Mouse (Mus musculus) hematopoietic stem cell, adult 5-6 weeks (primary cell): Measurements from ENCODE around the gene Kcnip1. TPM values are rescaled to one million over a fixed set of nuclear protein-coding genes. Genes with fewer than 3 reads are reported as not detected.
A peak's percentile ranks its signal among the peaks of the same experiment; 100 is the strongest.

Experiments
- ATAC-seq, 2 experiments: fragments of 125-278 bp in 1 of 2; replicated peaks in 1 of 2; 2 replicates each; pipeline ENCODE4 v1.8.0; 2016 to 2017; ENCODE audit warnings: inconsistent platforms in 2 of 2, mild to moderate bottlenecking in 2 of 2, moderate number of reproducible peaks in 2 of 2, low read depth in 1 of 2, moderate TSS enrichment in 1 of 2; ENCODE audit not compliant: low FRiP score in 2 of 2, poor library complexity in 2 of 2, severe bottlenecking in 2 of 2, insufficient read depth in 1 of 2, low TSS enrichment in 1 of 2
- total RNA-seq: library from RNA; stranded (forward); fragments of 172-1452, 232-1000 nt; gene quantifications from 2 replicates; pipeline ENCODE4 v1.2.3, GENCODE M21; 2017

The Kcnip1 gene
- total RNA-seq, 1 experiment from 2014 or later = not detected

DNA sequence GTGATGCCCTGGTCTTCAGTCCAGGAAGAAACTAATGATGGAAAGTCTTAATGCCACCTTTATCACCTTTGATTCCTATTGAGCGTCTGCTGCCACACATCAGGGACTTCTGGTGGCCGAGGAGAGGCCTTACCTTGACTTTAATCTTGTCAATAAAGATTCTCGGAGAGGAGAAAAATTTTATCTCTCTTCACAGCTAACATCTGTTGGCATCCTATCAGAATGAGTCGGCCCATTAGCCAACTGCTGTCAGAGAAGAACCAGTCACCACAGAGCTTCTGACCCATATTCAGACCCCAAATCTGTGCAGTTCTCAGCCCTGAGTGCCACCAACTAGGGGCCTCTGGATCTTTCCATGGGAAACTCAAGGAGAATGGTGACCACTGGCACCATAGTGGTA is 107.0 kb downstream of the Kcnip1 start:
- no peak for ATAC-seq

DNA sequence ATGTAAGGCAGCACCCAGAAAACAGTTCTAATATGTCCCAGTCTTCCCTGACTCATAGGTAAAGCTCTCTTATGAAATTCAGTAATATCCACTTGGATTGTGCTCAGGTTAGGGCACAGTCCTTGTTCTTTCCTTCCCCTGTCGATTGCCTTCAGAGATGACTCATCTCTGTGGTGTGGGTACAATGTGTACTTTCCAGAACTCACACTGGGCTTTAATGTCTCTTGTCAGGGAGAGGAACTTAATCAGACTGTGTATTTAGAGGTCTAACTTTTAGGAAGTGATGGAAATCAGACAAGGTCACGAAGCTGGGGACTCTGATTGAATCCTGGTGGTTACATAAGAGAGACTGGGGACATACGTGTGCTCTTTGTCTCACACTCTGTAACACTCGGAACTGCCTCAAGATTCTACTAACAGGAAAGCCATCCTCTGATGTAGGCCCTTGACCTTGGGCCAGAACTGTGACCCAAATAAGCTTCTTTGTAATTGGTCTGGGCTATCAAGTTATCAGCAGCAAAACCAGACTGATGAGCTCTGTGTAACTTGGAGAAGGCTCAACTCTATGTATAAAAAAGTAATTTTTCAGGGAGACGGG is 110.1 kb downstream of the Kcnip1 start:
- ATAC-seq = no peak

DNA sequence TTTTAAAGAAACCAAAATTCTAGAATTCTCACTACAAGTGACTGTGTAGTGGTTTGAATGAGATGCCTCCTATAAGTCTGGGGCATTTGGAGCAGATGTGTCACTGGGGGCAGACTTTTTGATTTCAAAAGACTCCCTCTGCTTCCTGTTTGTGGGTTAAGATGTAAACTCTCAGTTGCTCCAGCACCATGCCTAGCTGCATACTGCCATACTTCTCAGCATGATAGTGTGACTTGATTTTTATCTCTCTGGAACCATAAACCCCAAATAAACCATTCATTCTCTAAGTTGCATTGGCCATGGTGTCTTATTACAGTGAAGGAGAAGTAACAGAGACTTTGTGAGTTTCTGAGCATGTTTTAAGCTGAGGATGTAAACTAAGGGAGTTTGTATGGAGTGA is 118.0 kb downstream of the Kcnip1 start:
- no peak for ATAC-seq

DNA sequence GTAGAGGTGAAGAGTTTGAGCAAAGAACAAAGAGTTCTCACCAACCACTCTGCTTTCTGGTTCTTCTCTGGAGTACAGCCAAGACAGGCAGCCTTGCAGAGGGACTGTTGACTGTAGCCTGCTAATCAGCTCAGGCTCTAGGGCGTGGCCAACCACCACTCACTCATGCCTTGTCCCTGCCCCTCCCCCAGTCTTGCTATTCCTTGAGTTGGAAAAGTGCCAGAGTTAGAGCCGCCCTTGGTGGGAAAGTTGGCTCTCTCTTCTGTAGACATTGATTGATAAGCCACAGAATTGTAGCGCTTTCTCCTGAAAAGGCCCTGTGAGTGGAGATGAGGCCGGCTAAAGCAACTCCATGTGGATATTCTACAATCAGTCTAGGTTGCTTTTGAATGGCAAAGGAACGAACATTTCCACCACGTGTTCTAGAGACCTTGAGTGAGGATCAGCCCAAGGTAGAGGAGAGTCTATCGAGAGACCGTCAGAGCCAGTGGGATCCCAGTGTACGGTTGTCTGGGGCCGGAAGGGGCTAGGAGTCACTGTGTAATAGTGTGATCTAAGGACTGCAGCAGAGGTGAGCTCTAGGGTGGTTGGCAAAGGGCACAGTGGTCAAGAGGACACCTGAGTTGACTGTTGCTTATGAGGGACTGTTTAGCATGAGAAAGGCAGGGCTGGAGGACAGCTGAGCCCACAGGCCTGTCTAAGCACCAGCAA is 119.7 kb downstream of the Kcnip1 start:
- ATAC-seq = no peak

DNA sequence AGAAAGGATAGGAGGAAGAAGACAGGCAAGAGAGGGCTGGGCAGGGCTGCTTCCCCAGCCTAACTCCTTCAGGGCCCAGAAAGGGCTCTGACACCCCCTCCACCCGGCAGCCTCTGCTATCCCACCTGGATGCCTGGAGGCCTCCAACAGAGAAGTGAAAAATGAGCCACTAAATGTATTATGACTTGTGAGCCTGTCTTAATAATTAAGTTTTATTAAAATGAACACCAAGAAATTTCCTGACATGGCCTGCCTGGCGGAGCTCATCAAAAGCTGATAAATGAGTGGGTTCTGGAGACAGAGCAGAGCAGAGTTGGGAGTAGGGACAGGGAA is 120.3 kb downstream of the Kcnip1 start:
- no peak for ATAC-seq

DNA sequence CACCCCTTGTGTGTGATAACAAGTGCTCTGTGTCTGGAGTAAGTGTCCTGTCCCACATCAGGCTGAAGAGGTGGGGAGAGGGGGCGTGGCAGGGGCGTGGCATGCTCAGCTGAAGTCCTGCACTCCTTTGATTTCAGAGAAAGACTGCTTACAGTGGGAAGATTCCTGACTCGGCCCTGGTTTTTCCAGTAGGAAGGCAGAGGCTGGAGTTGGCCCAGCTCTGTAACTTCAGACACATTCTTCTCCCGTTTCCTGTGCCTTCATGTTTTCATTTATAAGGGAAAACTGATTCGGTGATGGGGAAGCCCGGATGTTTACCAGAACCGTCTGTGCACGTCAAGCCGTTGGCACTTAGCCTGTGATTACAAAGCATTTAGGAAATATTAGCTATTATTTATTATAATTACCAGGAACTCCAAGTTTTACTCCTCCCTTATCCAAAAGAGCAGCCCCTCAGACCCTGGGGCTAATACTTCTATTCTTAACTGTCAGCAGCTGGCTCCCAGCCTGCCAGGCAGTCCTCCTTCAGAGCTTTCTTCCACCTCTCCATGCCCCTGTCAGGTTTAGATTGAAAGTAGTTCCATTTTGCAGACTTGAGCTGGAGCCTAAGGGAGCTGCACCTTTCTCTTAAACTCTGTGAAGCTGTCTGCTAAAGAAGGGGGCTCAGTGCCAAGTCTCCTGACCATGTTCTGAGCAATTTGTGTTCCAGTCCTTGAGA is 120.8 kb downstream of the Kcnip1 start:
- ATAC-seq = no peak

DNA sequence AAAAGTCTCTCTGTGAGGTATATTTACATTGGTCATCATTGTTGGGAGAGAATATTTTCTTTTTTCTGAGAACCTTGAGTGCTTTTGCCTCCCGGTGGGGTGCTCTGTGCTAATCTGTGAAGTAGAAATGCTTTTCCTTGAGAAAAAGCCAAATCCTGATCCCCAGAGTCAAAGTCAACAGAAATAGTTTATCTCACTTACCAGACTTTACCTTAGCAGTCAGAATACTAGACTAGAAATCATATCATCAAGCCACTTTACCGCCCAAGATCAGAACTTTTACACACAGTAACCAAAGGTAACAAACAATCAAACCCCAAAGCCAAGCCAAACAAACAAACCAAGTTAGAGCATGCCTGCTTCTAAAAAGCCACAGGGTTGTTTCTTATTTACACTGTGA is 122.7 kb downstream of the Kcnip1 start:
- ATAC-seq = no peak

DNA sequence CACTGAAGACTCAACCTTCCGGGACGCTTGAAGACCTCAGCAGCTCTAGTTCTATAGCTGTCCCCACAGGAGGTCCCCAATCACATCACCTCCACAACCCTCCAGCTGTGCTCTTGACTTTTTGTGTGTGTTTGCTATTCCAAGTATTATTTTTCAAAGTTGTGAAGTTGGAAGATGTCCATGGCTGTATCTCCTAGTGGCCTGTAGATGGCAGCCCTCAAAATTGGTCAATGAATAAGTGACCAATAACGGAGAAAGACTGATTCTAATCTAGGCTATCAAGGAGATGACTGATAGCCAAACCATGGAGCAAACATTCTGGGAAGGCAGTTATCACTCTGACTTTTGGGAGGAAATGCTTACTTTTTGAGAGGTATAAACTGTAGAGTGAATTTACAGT is 123.4 kb downstream of the Kcnip1 start:
- no peak for ATAC-seq

DNA sequence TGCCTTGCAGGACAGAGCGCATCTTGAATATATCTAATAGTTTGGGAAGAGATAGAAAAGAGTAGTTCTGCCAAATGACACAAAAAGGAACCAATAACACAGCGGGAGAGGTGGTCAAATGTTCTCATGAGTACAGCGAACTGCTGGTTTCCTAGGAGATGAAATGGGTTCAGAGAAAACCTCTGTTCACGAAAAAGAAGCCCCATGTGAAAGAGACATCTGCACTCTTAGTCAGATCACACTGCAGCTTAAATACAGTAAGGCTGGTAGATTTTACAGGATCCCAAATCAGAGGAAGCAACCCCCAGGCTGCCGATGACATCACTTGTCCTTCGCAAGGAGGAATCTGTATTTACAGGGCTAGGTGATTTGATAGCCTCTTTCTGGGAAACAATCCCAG is 126.2 kb downstream of the Kcnip1 start:
- no peak for ATAC-seq

DNA sequence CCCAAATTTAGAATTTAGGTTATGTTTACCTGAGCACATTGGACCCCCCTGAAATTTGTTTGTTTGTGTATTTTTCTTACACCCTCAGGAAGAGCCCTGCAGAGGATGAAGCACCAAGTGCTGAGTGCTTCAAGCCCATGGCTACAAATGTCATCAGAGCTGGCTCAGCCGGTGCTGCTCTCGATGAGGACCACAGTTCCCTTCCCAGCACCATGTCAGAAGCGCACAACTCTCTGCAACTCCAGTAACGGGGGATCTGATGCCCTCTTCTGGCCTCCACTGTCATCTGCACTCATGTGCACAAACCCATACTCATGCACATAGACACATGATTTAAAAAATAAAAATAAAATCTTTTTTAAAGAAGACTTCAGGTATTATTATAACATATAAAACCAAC is 128.7 kb downstream of the Kcnip1 start:
- ATAC-seq = no peak

DNA sequence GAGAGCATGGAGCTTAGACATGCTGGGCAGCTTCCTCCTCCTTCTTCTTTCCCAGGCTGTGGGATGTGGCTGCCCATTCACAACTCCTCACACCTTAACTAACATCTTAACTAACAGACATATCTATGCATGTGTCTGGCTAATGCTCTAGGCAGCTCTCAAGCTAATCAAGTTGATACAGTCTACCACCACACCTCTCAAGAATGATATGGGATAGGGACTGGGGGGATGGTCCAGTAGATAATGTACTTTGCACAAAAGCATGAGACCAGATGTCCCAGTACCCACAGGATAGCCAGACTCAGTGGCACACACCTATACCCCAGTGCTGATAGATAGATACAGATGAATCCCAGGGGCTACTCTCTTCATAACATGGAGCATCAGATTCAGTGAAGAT is 131.1 kb downstream of the Kcnip1 start:
- no peak for ATAC-seq

DNA sequence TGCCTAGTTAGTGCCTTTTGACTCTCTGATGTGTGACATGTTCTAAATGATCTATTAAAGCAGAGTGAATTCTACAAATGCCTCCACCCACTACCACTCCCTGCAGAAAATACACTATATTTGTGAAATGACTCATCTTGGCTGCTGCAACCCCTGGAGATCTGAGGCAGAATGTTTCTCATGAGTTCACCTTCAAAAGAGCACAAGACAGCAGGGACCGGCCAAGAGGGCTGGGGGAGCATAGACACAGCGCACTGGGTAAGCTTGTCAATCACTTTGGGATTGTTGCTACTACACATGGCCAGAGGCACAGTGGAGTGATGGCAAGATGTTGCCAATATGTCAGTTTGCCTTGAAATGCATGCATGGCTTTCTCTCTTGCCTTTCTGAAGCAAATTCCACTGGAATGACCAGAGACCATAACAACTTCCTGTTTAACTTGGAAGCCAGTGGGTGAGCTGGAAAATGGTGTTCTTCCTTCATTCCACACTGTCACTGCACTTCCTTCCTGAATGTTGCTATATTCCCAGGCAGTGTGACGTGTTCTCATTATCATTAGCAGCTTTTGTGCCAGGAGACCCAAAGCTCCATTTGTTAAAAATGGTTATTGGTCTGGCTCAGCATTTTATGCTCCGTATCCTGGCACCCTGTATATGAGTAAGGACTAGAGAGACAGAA is 131.9 kb downstream of the Kcnip1 start:
- ATAC-seq = no peak

DNA sequence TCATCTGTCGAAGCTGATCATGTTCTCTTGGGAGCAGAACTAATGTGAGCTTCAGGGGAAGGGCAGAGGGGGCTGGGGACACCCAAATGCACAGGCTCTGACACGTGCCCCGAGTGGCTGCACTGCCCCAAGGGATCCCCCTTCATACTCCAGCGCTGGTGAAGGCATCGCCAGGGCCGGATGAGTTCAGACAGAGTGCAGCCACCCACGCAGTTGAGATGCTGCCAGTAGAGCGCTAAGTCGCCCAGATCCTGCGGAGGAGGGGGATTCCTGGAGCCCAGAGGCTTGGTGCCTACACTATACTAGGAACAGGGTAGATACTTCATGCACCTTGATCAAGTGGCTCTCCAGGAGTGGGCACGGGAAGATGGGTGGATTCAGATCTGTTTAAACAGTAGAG is 143.3 kb downstream of the Kcnip1 start:
- no peak for ATAC-seq

DNA sequence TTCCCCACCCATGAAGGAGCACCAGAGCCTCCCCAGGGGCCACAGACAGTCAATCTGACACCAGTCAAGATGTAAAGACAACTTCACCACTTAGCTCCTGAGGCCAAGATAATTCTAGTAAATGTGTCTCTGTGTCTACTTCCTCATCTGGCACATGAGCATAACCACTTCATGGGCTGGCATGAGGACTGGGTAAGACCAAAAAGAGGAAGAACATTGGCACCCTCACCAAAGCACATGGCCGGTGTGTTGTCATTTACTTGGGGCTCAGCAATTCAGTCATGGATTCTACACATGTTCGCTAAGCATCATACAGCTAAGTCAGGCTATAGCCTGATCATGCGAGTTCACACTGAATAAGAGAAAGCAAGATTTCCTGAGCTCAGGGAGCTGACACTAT is 144.3 kb downstream of the Kcnip1 start:
- peak; percentile 47 to 81; a peak in 3 of 4 replicates for ATAC-seq

DNA sequence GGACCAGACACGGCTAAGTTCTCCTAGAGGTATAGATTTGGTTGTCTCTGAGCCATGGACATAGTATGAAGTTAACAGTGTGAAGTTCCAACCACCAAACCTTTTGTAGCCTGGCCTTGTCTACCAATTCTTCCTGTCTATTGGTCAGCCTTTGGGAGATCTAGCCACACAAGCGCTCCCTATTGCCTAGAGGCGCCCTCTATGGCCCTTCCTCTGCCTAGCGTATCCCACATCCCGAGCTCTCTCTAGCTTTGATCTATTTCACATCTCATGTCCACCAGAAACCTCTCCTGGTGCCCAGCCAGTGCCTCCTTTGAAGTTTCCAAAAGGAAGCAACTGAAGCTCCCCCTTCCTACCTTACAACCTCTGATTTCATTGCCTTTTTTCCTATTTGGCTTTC is 147.0 kb downstream of the Kcnip1 start:
- ATAC-seq = no peak

DNA sequence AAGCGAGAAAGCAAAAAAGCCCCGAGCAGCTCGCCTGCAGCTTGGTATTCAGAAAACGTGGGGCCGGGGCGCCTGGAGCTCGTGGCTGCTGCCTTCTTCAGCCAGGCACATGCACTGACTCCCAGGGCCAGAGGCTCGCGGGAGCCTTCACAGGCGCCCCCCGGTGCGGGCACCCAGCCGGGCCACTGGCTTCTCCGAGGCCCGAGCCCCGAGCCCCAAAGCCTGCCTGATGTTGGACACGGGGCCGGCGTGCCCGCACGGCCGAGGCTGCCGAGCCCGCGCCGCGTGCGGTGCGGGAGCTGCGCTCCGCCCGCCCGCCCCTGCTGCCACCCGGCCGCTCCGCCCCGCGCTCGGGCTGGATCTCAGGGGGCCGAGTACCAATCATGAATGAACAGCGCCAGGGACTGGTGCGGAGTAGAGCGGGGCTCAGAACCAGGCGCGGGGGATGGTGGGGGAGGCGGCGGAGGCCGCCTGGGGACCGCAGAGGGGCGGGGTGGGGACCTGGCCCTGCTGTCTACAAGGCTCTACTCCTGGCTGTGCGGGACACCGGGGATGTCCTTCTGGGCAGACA is 149.6 kb downstream of the Kcnip1 start:
- no peak for ATAC-seq

DNA sequence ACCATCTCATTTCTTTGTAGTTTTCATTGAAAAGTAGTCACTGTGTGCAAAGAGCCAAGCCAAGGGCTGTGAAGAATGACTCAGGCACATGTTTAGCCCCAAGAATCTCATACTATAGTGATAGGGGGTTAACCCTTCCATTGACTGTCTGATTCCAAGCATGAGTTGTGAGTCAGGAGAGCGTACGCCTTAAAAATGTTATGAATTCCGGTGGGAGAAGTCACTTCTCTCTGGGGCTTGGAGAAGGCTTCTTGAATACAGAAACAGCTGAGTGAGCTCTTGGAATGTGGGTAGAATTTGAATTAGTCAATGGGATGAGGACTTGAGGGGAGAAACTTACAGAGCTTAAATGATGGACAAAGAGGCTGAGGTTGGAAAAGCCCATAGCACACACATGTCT is 153.9 kb downstream of the Kcnip1 start:
- ATAC-seq = no peak

DNA sequence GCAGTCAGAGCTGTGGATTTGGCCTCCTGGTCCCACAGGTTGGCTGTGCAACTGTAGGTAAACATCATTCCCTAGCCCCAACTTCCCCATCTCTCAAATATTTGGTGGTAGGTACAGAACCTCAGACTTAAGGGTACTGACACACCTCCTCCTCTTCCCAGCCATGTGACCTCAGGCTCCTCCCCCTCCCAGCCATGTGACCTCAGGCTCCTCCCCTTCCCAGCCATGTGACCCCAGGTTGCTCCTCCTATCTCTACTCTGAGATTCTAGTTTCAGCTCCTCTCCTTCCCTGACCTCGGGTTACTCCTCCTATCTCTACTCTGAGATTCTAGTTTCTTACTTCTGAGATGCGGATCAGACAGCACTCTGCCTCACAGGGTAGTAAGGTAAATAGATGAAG is 163.2 kb downstream of the Kcnip1 start:
- no peak for ATAC-seq
